Mouse (Mus musculus): ENCODE results near the gene Cyp1b1.

DNA sequence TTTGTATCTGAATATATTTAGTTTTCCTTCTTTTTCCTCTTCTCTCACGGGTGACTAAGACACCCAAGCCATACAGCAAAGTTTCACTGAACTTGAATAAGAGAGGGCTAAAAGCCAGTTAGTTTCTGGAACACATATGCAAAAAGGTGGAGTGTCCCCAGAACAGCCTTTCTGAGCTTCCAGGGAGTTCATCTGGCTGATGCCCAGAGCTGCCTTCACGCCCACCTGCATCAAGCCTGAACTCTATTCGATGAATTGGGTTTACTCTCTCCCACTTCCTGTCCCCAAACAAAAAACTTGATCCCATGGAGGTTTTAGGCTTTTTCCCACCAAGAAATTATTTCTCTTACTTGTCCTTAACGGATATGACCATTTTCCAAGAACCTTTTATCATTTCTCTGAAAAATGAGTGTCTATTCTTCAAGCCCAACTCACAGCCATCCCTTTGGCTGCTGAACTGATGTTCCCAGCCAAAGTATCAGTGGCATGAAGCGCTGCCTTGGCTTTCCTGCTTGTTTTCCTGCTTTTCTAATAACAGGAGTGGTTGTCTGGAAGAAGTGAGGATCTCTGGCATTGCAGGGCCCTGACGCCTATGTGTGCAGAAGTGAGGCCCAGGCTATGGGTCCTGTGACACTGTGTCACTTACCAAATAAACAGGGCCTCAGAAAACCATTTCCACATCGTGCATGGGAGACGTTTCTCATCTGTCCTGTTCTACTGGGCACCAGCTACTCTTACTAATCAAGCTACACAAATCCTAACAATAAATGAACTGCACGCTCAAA, 9.0 kb downstream of the Cyp1b1 start:
- TF ChIP-seq CTCF (IDR thresholded peaks at IDR 0.05; ENCODE audit: low read depth, low read length) (no peak), POLR2A (IDR thresholded peaks at IDR 0.05; ENCODE audit: extremely low read depth, insufficient read depth, low read length) (no peak)

Data from liver, adult 2 months (tissue).